Mouse (Mus musculus): ENCODE results near the gene Notch3. TPM values are rescaled to one million over a fixed set of nuclear protein-coding genes. Genes with fewer than 3 reads are reported as not detected.
A peak's percentile ranks its signal among the peaks of the same experiment; 100 is the strongest.

The Notch3 gene
- polyA plus RNA-seq, 1 experiment: 7.2 TPM

- Histone ChIP-seq H3K27ac (ENCODE audit: control insufficient read depth, insufficient read depth, low read depth, low read length, poor library complexity) (no peak overlapping the region), H3K4me1 (ENCODE audit: control insufficient read depth, insufficient read depth, low read length) (peaks cover 2% of the 10 kb centered on the region; the same call in 1 of the 2 replicates), H3K4me3 (replicated peaks; ENCODE audit: control insufficient read depth, low read depth, low read length) (peak overlapping the region; percentile 64)
- no peak for TF ChIP-seq POLR2A (IDR thresholded peaks at IDR 0.05; ENCODE audit: borderline replicate concordance, control insufficient read depth, low read depth, low read length)
- TF ChIP-seq CTCF (IDR thresholded peaks at IDR 0.05; ENCODE audit: control insufficient read depth, insufficient read depth, low read length): no peak
- WGBS: 13% methylated on average over 1 of the region's 1 CpGs
Measured at GRCm38 (mm10) chr17:32091032-32091363, 75.7 kb downstream of the Notch3 start.

GRCm38 (mm10) chr17:32087069-32087468 lies 79.6 kb downstream of the Notch3 start:
- no peak overlapping the region for H3K4me3 ChIP-seq (replicated peaks; ENCODE audit: control insufficient read depth, low read depth, low read length)
- no peak overlapping the region for H3K27ac ChIP-seq (ENCODE audit: control insufficient read depth, insufficient read depth, low read depth, low read length, poor library complexity)
- peaks cover 2% of the 10 kb centered on the region; the same call in 1 of the 2 replicates for H3K4me1 ChIP-seq (ENCODE audit: control insufficient read depth, insufficient read depth, low read length)
- 92% methylated on average over 2 of the region's 2 CpGs for WGBS
- TF ChIP-seq POLR2A (IDR thresholded peaks at IDR 0.05; ENCODE audit: borderline replicate concordance, control insufficient read depth, low read depth, low read length): no peak
- TF ChIP-seq CTCF (IDR thresholded peaks at IDR 0.05; ENCODE audit: control insufficient read depth, insufficient read depth, low read length): no peak

GRCm38 (mm10) chr17:32083351-32083750 lies 83.3 kb downstream of the Notch3 start:
- no peaks in the 10 kb centered on the region; the same call in 1 of the 2 replicates for H3K4me1 ChIP-seq (ENCODE audit: control insufficient read depth, insufficient read depth, low read length)
- no peak overlapping the region for H3K4me3 ChIP-seq (replicated peaks; ENCODE audit: control insufficient read depth, low read depth, low read length)
- no peak overlapping the region for H3K27ac ChIP-seq (ENCODE audit: control insufficient read depth, insufficient read depth, low read depth, low read length, poor library complexity)
- 81% methylated on average over 2 of the region's 2 CpGs for WGBS
- TF ChIP-seq POLR2A (IDR thresholded peaks at IDR 0.05; ENCODE audit: borderline replicate concordance, control insufficient read depth, low read depth, low read length) (no peak), CTCF (IDR thresholded peaks at IDR 0.05; ENCODE audit: control insufficient read depth, insufficient read depth, low read length) (no peak)

- TF ChIP-seq CTCF (IDR thresholded peaks at IDR 0.05; ENCODE audit: control insufficient read depth, insufficient read depth, low read length) (peak; percentile 76), POLR2A (IDR thresholded peaks at IDR 0.05; ENCODE audit: borderline replicate concordance, control insufficient read depth, low read depth, low read length) (no peak)
- no peaks in the 10 kb centered on the region; the same call in 1 of the 2 replicates for H3K4me1 ChIP-seq (ENCODE audit: control insufficient read depth, insufficient read depth, low read length)
- H3K27ac ChIP-seq (ENCODE audit: control insufficient read depth, insufficient read depth, low read depth, low read length, poor library complexity): no peak overlapping the region
- 6% methylated on average over 2 of the region's 2 CpGs for WGBS
- H3K4me3 ChIP-seq (replicated peaks; ENCODE audit: control insufficient read depth, low read depth, low read length): no peak overlapping the region
Measured at GRCm38 (mm10) chr17:32075164-32075563, 91.5 kb downstream of the Notch3 start.

GRCm38 (mm10) chr17:32074658-32075057 lies 92.0 kb downstream of the Notch3 start:
- Histone ChIP-seq H3K27ac (ENCODE audit: control insufficient read depth, insufficient read depth, low read depth, low read length, poor library complexity) (no peak overlapping the region), H3K4me3 (replicated peaks; ENCODE audit: control insufficient read depth, low read depth, low read length) (no peak overlapping the region), H3K4me1 (ENCODE audit: control insufficient read depth, insufficient read depth, low read length) (no peaks in the 10 kb centered on the region; the same call in 1 of the 2 replicates)
- TF ChIP-seq POLR2A (IDR thresholded peaks at IDR 0.05; ENCODE audit: borderline replicate concordance, control insufficient read depth, low read depth, low read length) (no peak), CTCF (IDR thresholded peaks at IDR 0.05; ENCODE audit: control insufficient read depth, insufficient read depth, low read length) (no peak)
- 54% methylated on average over 4 of the region's 4 CpGs for WGBS

GRCm38 (mm10) chr17:32073359-32073758 lies 93.3 kb downstream of the Notch3 start:
- Histone ChIP-seq H3K4me1 (ENCODE audit: control insufficient read depth, insufficient read depth, low read length) (no peaks in the 10 kb centered on the region), H3K27ac (ENCODE audit: control insufficient read depth, insufficient read depth, low read depth, low read length, poor library complexity) (no peak overlapping the region), H3K4me3 (replicated peaks; ENCODE audit: control insufficient read depth, low read depth, low read length) (no peak overlapping the region)
- TF ChIP-seq CTCF (IDR thresholded peaks at IDR 0.05; ENCODE audit: control insufficient read depth, insufficient read depth, low read length) (peak; percentile 95), POLR2A (IDR thresholded peaks at IDR 0.05; ENCODE audit: borderline replicate concordance, control insufficient read depth, low read depth, low read length) (no peak)
- 4% methylated on average over 2 of the region's 2 CpGs for WGBS

Other genes with a start within 250 kb of the Notch3 start
- gene Rrp1b, start 130.8 kb downstream of the Notch3 start, polyA plus RNA-seq (2011; ENCODE audit: insufficient read depth, insufficient read length, low replicate concordance, missing spikeins): 18.1 and 40.3 TPM in 2 replicates
- gene Hsf2bp, start 130.5 kb downstream of the Notch3 start, polyA plus RNA-seq (2011; ENCODE audit: insufficient read depth, insufficient read length, low replicate concordance, missing spikeins): 0.66 and 6.8 TPM in 2 replicates
- gene Ephx3, start 22.7 kb upstream of the Notch3 start, polyA plus RNA-seq (2011; ENCODE audit: insufficient read depth, insufficient read length, low replicate concordance, missing spikeins): 0.93 TPM in 1 of 2 replicates, not detected in the other
- 43.6 and 129 TPM in 2 replicates for gene Brd4, start 117.9 kb upstream of the Notch3 start, polyA plus RNA-seq (2011; ENCODE audit: insufficient read depth, insufficient read length, low replicate concordance, missing spikeins)
- gene Akap8, start 154.4 kb upstream of the Notch3 start, polyA plus RNA-seq (2011; ENCODE audit: insufficient read depth, insufficient read length, low replicate concordance, missing spikeins): 76.5 and 113 TPM in 2 replicates
- gene Akap8l, start 183.8 kb upstream of the Notch3 start, polyA plus RNA-seq (2011; ENCODE audit: insufficient read depth, insufficient read length, low replicate concordance, missing spikeins): 141 and 225 TPM in 2 replicates
- 11.8 and 15.5 TPM in 2 replicates for gene Wiz, start 222.6 kb upstream of the Notch3 start, polyA plus RNA-seq (2011; ENCODE audit: insufficient read depth, insufficient read length, low replicate concordance, missing spikeins)
- 20.7 and 58.8 TPM in 2 replicates for gene Rasal3, start 236.7 kb upstream of the Notch3 start, polyA plus RNA-seq (2011; ENCODE audit: insufficient read depth, insufficient read length, low replicate concordance, missing spikeins)